Mouse (Mus musculus) Patski (cell line): Measurements from ENCODE around the gene Ccdc177. TPM values are rescaled to one million over a fixed set of nuclear protein-coding genes. Genes with fewer than 3 reads are reported as not detected.
"Not testable (repeated sequence)": the region's sequence is repeated elsewhere in the genome, so short reads cannot be mapped to it uniquely, and the experiment has no call there.

ENCODE experiments used
- ATAC-seq: fragments of 100-300 bp; one replicate; pipeline ENCODE4 v1.8.0; 2021
- CTCF ChIA-PET: fragments of 350-600 bp; sonication (Branson Sonifier 250); formaldehyde crosslinking; loops from one replicate; lab custom pipeline; 2022; ENCODE audit warnings: inconsistent platforms; lab: Charles Lee
- POLR2A ChIA-PET: fragments of 350-600 bp; sonication (Branson Sonifier 250); formaldehyde crosslinking; loops from one replicate; lab custom pipeline; 2022; ENCODE audit warnings: antibody characterized with exemption, inconsistent platforms; lab: Charles Lee
- DNase-seq: peaks from one replicate; pipeline ENCODE4 v3.0.0-alpha.2; 2011; ENCODE audit warnings: low read depth, low spot score
- H3K27me3 ChIP-seq: fragments of 371-371 bp; one replicate; pipeline ENCODE4 v1.5.1; 2021
- CTCF ChIP-seq: fragments of 100-300 bp; IDR thresholded peaks from one replicate; pipeline ENCODE4 v1.5.1; 2021
- in situ Hi-C: fragments of 300-500 bp; cut with MboI; formaldehyde crosslinking; loops from 3 replicates; pipeline ENCODE4 v1.11.1; 2018; ENCODE audit warnings: low pct_unique_long_range_greater_than_20kb, mixed read lengths
- polyA plus RNA-seq: library from polyadenylated mRNA; unstranded; gene quantifications from one replicate; pipeline ENCODE4 v1.2.3, GENCODE M21; 2021

Gene Ccdc177
- polyA plus RNA-seq, 1 experiment from 2014 or later: 0.28 TPM

GRCm38 (mm10) chr12:80793535-80793934 is 33.0 kb upstream of the Ccdc177 start:
- no peak for TF ChIP-seq CTCF
- no peaks in the 10 kb centered on the region for H3K27me3 ChIP-seq
- ATAC-seq (no peak), DNase-seq (no peak)
- in situ Hi-C loops: no loop called here
- ChIA-PET CTCF (interaction anchor here (1.6 kb wide), 1 partner anchor 67 kb away, joined by 3 read pairs; no protein-coding TSS in a partner anchor), POLR2A (no interaction called here)

- ChIA-PET CTCF (no interaction called here), POLR2A (interaction anchor here (0.7 kb wide), 1 partner anchor 92 kb away, joined by 4 read pairs; no protein-coding TSS in a partner anchor)
- H3K27me3 ChIP-seq: no peaks in the 10 kb centered on the region
- in situ Hi-C loops: no loop called here
- DNase-seq: no peak
- no peak for TF ChIP-seq CTCF
- no peak for ATAC-seq
Measured at GRCm38 (mm10) chr12:80792867-80793266, 32.4 kb upstream of the Ccdc177 start.

- peak; percentile 46 for TF ChIP-seq CTCF
- no peaks in the 10 kb centered on the region for H3K27me3 ChIP-seq
- ATAC-seq: no peak
- in situ Hi-C loops: no loop called here
- CTCF ChIA-PET: interaction anchor here (1.0 to 1.1 kb wide), 4 partner anchors 17 to 102 kb away, joined by 3 to 4 read pairs (median 3); no protein-coding TSS in a partner anchor
- DNase-seq: no peak
- POLR2A ChIA-PET: interaction anchor here (0.6 kb wide), 1 partner anchor 54 kb away, joined by 6 read pairs; no protein-coding TSS in a partner anchor
Measured at GRCm38 (mm10) chr12:80791571-80792444, 31.3 kb upstream of the Ccdc177 start.

- ChIA-PET POLR2A (no interaction called here), CTCF (interaction anchor here (1.0 to 1.1 kb wide), 3 partner anchors 19 to 103 kb away, joined by 3 to 4 read pairs (median 3); no protein-coding TSS in a partner anchor)
- H3K27me3 ChIP-seq: no peaks in the 10 kb centered on the region
- DNase-seq: no peak
- in situ Hi-C loops: no loop called here
- peak; percentile 85 for TF ChIP-seq CTCF
- ATAC-seq: peak; percentile 55
Measured at GRCm38 (mm10) chr12:80790700-80791570, 30.4 kb upstream of the Ccdc177 start.

- TF ChIP-seq CTCF: no peak
- H3K27me3 ChIP-seq: no peaks in the 10 kb centered on the region
- in situ Hi-C loops: no loop called here
- DNase-seq: peak; percentile 58
- ChIA-PET POLR2A (no interaction called here), CTCF (no interaction called here)
- ATAC-seq: peak; percentile 83
Measured at GRCm38 (mm10) chr12:80789849-80790694, 29.6 kb upstream of the Ccdc177 start, which contains the start of gene Susd6. Gene Susd6, plus strand, starts transcription at chr12:80790510.

GRCm38 (mm10) chr12:80789276-80789675 is 28.8 kb upstream of the Ccdc177 start:
- in situ Hi-C loops: not testable (repeated sequence)

GRCm38 (mm10) chr12:80788188-80788587 is 27.7 kb upstream of the Ccdc177 start:
- DNase-seq (no peak), ATAC-seq (no peak)
- POLR2A ChIA-PET: no interaction called here
- CTCF ChIA-PET: interaction anchor here (0.9 to 1.0 kb wide), 2 partner anchors 74 to 91 kb away, joined by 3 to 4 read pairs; no protein-coding TSS in a partner anchor
- in situ Hi-C loops: no loop called here
- no peak for TF ChIP-seq CTCF
- H3K27me3 ChIP-seq: no peaks in the 10 kb centered on the region

More at GRCm38 (mm10) chr12:80789276-80789675, 28.8 kb upstream of the Ccdc177 start:
- CTCF ChIA-PET, ATAC-seq, DNase-seq, POLR2A ChIA-PET, H3K27me3 ChIP-seq: not testable (repeated sequence)

- H3K27me3 ChIP-seq: no peaks in the 10 kb centered on the region
- in situ Hi-C loops: no loop called here
- no peak for TF ChIP-seq CTCF
- ChIA-PET POLR2A (no interaction called here), CTCF (interaction anchor here (0.9 to 1.0 kb wide), 2 partner anchors 75 to 92 kb away, joined by 3 to 4 read pairs; no protein-coding TSS in a partner anchor)
- DNase-seq (no peak), ATAC-seq (peak; percentile 40)
Measured at GRCm38 (mm10) chr12:80787604-80788003, 27.1 kb upstream of the Ccdc177 start.

- in situ Hi-C loops: no loop called here
- DNase-seq (no peak), ATAC-seq (no peak)
- TF ChIP-seq CTCF: no peak
- ChIA-PET CTCF (no interaction called here), POLR2A (no interaction called here)
- H3K27me3 ChIP-seq: no peaks in the 10 kb centered on the region
Measured at GRCm38 (mm10) chr12:80786591-80786990, 26.1 kb upstream of the Ccdc177 start.
